8 mouse cellular contexts compared by ENCODE assay signal in the genomic region with DNA sequence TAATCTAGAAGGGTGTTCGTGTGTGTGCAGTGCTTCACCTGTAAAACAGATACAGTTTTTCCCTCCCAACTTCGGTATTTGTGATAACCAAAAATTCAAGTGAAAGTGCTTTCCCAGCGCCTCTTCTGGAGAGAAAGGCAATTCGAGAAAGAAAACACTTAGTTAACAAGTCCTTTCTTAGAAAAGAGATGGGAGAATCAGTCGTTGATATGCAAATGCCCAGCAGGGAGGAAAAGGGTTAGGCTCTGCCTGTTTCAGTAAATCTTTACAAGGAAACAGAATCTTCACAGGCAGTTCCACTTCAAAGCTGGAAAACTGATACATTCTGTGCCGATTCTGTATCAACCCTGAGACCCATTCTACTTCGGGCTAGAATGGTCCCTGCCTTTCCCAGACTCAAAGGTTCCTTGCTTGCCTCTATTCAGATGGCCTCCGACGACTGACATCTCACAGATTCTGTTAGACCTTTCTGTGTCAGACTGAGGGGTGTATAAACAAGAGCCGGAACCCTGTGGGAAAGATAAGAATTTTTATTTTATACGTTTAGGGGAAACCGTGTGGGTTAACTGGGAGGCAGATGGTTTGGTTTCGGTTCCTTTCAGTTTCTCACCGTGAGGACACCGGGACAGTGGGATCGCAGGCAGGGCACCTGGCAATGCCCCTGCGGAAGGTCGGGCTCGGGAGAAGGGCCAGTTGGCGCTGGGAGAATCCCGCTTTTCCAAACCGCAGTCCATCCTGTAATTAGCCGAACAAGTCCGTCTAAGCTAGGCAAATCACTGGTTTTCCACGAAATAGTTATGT. TPM values are rescaled to one million over a fixed set of nuclear protein-coding genes. Genes with fewer than 3 reads are reported as not detected.
DNase-seq lines count a peak whose midpoint lies in the region; ATAC-seq and TF ChIP-seq lines count a peak whose summit lies in the region.

Gene Slc9a2 (plus strand): TSS at position 508 of the 801 bp plus-strand sequence.

- H3K4me3 ChIP-seq in forebrain, embryonic 12.5 days (replicated peaks): peak within 1 kb of the TSS; percentile 67
- peak within 1 kb of the TSS; percentile 70 for H3K4me3 ChIP-seq in hindbrain, embryonic 16.5 days (ENCODE audit: low read length)
- H3K4me3 ChIP-seq in liver, embryonic 14.5 days (ENCODE audit: insufficient read depth in 1 of 2, low read depth in 2 of 2, low read length in 2 of 2): peak within 1 kb of the TSS; percentile 27 to 42

- H3K9ac ChIP-seq in forebrain, embryonic 12.5 days: peak within 1 kb of the TSS; percentile 57
- H3K9ac ChIP-seq in hindbrain, embryonic 16.5 days (ENCODE audit: low read depth, low read length): peak within 1 kb of the TSS; percentile 72
- no peak within 1 kb of the TSS for H3K9ac ChIP-seq in liver, embryonic 14.5 days (replicated peaks)

- no peak for TF ChIP-seq EP300 in liver, embryonic 14.5 days (IDR thresholded peaks at IDR 0.05; ENCODE audit: low read depth)

- H3K36me3 ChIP-seq in forebrain, embryonic 12.5 days (replicated peaks): no peaks in the 10 kb centered on the region
- no peaks in the 10 kb centered on the region for H3K36me3 ChIP-seq in hindbrain, embryonic 16.5 days (ENCODE audit: control insufficient read depth, insufficient read depth, low read length)
- H3K36me3 ChIP-seq in liver, embryonic 14.5 days (replicated peaks; ENCODE audit: control insufficient read depth, insufficient read depth, low read depth): no peaks in the 10 kb centered on the region

- peak; percentile 56 for DNase-seq in kidney, adult 18-20 months
- no peak for DNase-seq in kidney, postnatal 14 days
- peak; percentile 79 for DNase-seq in ZHBTc4 (ENCODE audit: low read depth, low spot score)
- DNase-seq in liver, embryonic 14.5 days (ENCODE audit: low read depth in 3 of 3, low spot score in 3 of 3): no peak
- peak; percentile 17 for DNase-seq in thymus, postnatal 4 days
- no peak for DNase-seq in spleen, postnatal 14 days (ENCODE audit: low spot score in 2 of 2)

- no peak for ATAC-seq in forebrain, embryonic 12.5 days (ENCODE audit: low FRiP score)
- no peak for ATAC-seq in hindbrain, embryonic 16.5 days
- ATAC-seq in liver, embryonic 14.5 days (ENCODE audit: insufficient read depth): no peak

- H3K27me3 ChIP-seq in forebrain, embryonic 12.5 days: peaks cover 68% of the 10 kb centered on the region
- peaks cover 26% of the 10 kb centered on the region for H3K27me3 ChIP-seq in hindbrain, embryonic 16.5 days (replicated peaks; ENCODE audit: control insufficient read depth, insufficient read depth, low read length)
- peaks cover 46% of the 10 kb centered on the region for H3K27me3 ChIP-seq in liver, embryonic 14.5 days (ENCODE audit: control insufficient read depth, insufficient read depth, low read length)

- WGBS in forebrain, embryonic 12.5 days: 3% methylated on average over 25 of the region's 25 CpGs
- WGBS in hindbrain, embryonic 16.5 days: 2% methylated on average over 25 of the region's 25 CpGs
- 3% methylated on average over 25 of the region's 25 CpGs for WGBS in liver, embryonic 14.5 days (ENCODE audit: insufficient replicate concordance)

- H3K4me2 ChIP-seq in forebrain, embryonic 12.5 days: peak within 1 kb of the TSS; percentile 100
- H3K4me2 ChIP-seq in hindbrain, embryonic 16.5 days (ENCODE audit: low read length): peak within 1 kb of the TSS; percentile 99
- H3K4me2 ChIP-seq in liver, embryonic 14.5 days (ENCODE audit: low read depth): peak within 1 kb of the TSS; percentile 64

- H3K4me1 ChIP-seq in forebrain, embryonic 12.5 days: peaks cover 21% of the 10 kb centered on the region
- H3K4me1 ChIP-seq in hindbrain, embryonic 16.5 days (ENCODE audit: control insufficient read depth, insufficient read depth, low read depth, low read length): peaks cover 12% of the 10 kb centered on the region
- no peaks in the 10 kb centered on the region for H3K4me1 ChIP-seq in liver, embryonic 14.5 days (replicated peaks; ENCODE audit: control insufficient read depth in 2 of 2, insufficient read depth in 2 of 2, low read length in 1 of 2)

- H3K27ac ChIP-seq in forebrain, embryonic 12.5 days: no peak within 1 kb of the TSS
- no peak within 1 kb of the TSS for H3K27ac ChIP-seq in hindbrain, embryonic 16.5 days (ENCODE audit: low read depth, low read length)
- no peak within 1 kb of the TSS for H3K27ac ChIP-seq in liver, embryonic 14.5 days

- H3K9me3 ChIP-seq in forebrain, embryonic 12.5 days: no peaks in the 10 kb centered on the region
- H3K9me3 ChIP-seq in hindbrain, embryonic 16.5 days (ENCODE audit: control insufficient read depth, low read length): no peaks in the 10 kb centered on the region
- no peaks in the 10 kb centered on the region for H3K9me3 ChIP-seq in liver, embryonic 14.5 days (ENCODE audit: control insufficient read depth, low read length)

- TF ChIP-seq CTCF in liver, embryonic 14.5 days (IDR thresholded peaks at IDR 0.05; ENCODE audit: low read depth): no peak

RNA-seq across cellular contexts. Expression of gene Slc9a2, which starts in this region (rescaled TPM):
- 0.04 and 0.05 TPM in 2 replicates for polyA plus RNA-seq in forebrain, embryonic 12.5 days (2016; fragmentation: Nextera tagmentation; extraction: Ambion mirVana)
- polyA plus RNA-seq in hindbrain, embryonic 16.5 days (2015; fragmentation: Nextera tagmentation; extraction: Ambion mirVana): 0.49 and 0.51 TPM in 2 replicates
- 0.01 TPM in 2 replicates for polyA plus RNA-seq in liver, embryonic 14.5 days (2012; rRNA removed)
- polyA plus RNA-seq in liver, embryonic 14.5 days (2014; fragmentation: Nextera tagmentation; extraction: Ambion mirVana): not detected in 2 replicates

Comparison
In these comparisons a context has a peak if more than half of its experiments do, and no peak if none do; other contexts are left out.
1. DNase-seq: peak in kidney, adult 18-20 months (single experiment), ZHBTc4 (single experiment) and thymus, postnatal 4 days (single experiment); none in kidney, postnatal 14 days (single experiment), liver, embryonic 14.5 days (0 of 3) and spleen, postnatal 14 days (0 of 2).
2. Peak in every context shown above with its lines, with median percentiles within 50 percentile points of each other: H3K4me2 ChIP-seq and H3K4me3 ChIP-seq.